28 mouse cellular contexts compared by ENCODE assay signal in genomic region chr13:120320183-120320582, GRCm38 (mm10). TPM values are rescaled to one million over a fixed set of nuclear protein-coding genes. Genes with fewer than 3 reads are reported as not detected.
"Had no signal": no experiment of that assay in that cellular context is flagged by ENCODE, and none has a peak within 500 bp of the region (broad histone marks: within the 10 kb centered on the region; RNA-seq: fewer than 3 reads in every experiment).

No protein-coding gene starts in this region.

- H3K4me3 ChIP-seq: limb, embryonic 10.5 days; limb, embryonic 13.5 days; liver, embryonic 12.5 days; liver, embryonic 15.5 days; lung, embryonic 15.5 days; megakaryocyte, embryonic 14.5 days had no signal

- DNase-seq: kidney, postnatal 14 days; kidney, postnatal 4 days; layer of hippocampus, adult 9-11 months; liver; lung, adult 18-20 months; lung, postnatal 10 days; lung, postnatal 36 days; thymus, adult 2 months; thymus, postnatal 14 days had no signal

- H3K36me3 ChIP-seq: limb, embryonic 10.5 days; limb, embryonic 13.5 days; liver, embryonic 12.5 days; liver, embryonic 15.5 days; lung, embryonic 15.5 days had no signal

- H3K27ac ChIP-seq: limb, embryonic 10.5 days; limb, embryonic 13.5 days; liver, embryonic 12.5 days; liver, embryonic 15.5 days; lung, embryonic 15.5 days had no signal

- H3K27me3 ChIP-seq: limb, embryonic 13.5 days; liver, embryonic 12.5 days; liver, embryonic 15.5 days; lung, embryonic 15.5 days; megakaryocyte, embryonic 14.5 days had no signal

- H3K4me1 ChIP-seq: limb, embryonic 10.5 days; limb, embryonic 13.5 days; liver, embryonic 12.5 days; liver, embryonic 15.5 days; lung, embryonic 15.5 days; megakaryocyte, embryonic 14.5 days had no signal

- H3K9ac ChIP-seq: limb, embryonic 13.5 days; liver, embryonic 12.5 days; liver, embryonic 15.5 days; lung, embryonic 15.5 days had no signal

- ATAC-seq: liver, embryonic 12.5 days had no signal

- H3K9me3 ChIP-seq: limb, embryonic 10.5 days; limb, embryonic 13.5 days; liver, embryonic 12.5 days; liver, embryonic 15.5 days; lung, embryonic 15.5 days; megakaryocyte, embryonic 14.5 days had no signal

- H3K4me2 ChIP-seq: limb, embryonic 13.5 days; liver, embryonic 12.5 days; liver, embryonic 15.5 days; lung, embryonic 15.5 days; midbrain, embryonic 11.5 days had no signal

RNA-seq across cellular contexts. Expression of gene Tcstv3, which starts 3.5 kb away (rescaled TPM):
- total RNA-seq: layer of hippocampus, adult 18-20 months; layer of hippocampus, postnatal 25 days; left cerebral cortex, adult 18-20 months; left cerebral cortex, postnatal 25 days; midbrain, postnatal 0 days had no signal
- polyA plus RNA-seq: kidney, embryonic 16.5 days; limb, embryonic 10.5 days; limb, embryonic 13.5 days; liver, embryonic 12.5 days; liver, embryonic 15.5 days; lung, embryonic 15.5 days; midbrain, embryonic 11.5 days; midbrain, embryonic 14.5 days; midbrain, postnatal 0 days; neural tube, embryonic 11.5 days; neural tube, embryonic 14.5 days; small intestine, adult 2 months; spleen, adult 2 months; stomach, embryonic 16.5 days; thymus, adult 2 months had no signal

RNA-seq across cellular contexts. Expression of gene BC147527, which starts 20.0 kb away (rescaled TPM):
- total RNA-seq: layer of hippocampus, adult 18-20 months; layer of hippocampus, postnatal 25 days; left cerebral cortex, adult 18-20 months; left cerebral cortex, postnatal 25 days; midbrain, postnatal 0 days had no signal
- polyA plus RNA-seq: kidney, embryonic 16.5 days; limb, embryonic 10.5 days; midbrain, embryonic 11.5 days; midbrain, postnatal 0 days; neural tube, embryonic 11.5 days; neural tube, embryonic 14.5 days had no signal

RNA-seq across cellular contexts. Expression of gene AF067061, which starts 57.3 kb away (rescaled TPM):
- total RNA-seq: layer of hippocampus, adult 18-20 months; layer of hippocampus, postnatal 25 days; left cerebral cortex, adult 18-20 months; left cerebral cortex, postnatal 25 days; midbrain, postnatal 0 days had no signal
- polyA plus RNA-seq: kidney, embryonic 16.5 days; limb, embryonic 10.5 days; limb, embryonic 13.5 days; liver, embryonic 12.5 days; liver, embryonic 15.5 days; lung, embryonic 15.5 days; midbrain, embryonic 11.5 days; midbrain, embryonic 14.5 days; midbrain, postnatal 0 days; neural tube, embryonic 11.5 days; neural tube, embryonic 14.5 days; small intestine, adult 2 months; stomach, embryonic 16.5 days had no signal
